In genomic region chr16:63278259-63278697, GRCm38 (mm10) we compare ENCODE assay signal across 13 mouse cellular contexts.
DNase-seq lines count a peak whose midpoint lies in the region; ATAC-seq and TF ChIP-seq lines count a peak whose summit lies in the region.
"Had no signal": no experiment of that assay in that cellular context is flagged by ENCODE, and none has a peak within 500 bp of the region (broad histone marks: within the 10 kb centered on the region; RNA-seq: fewer than 3 reads in every experiment).

No protein-coding gene starts in this region.

- WGBS in forebrain, embryonic 15.5 days, result 22% methylated on average over 2 of the region's 2 CpGs
- 43% methylated on average over 2 of the region's 2 CpGs for WGBS in intestine, postnatal 0 days

- H3K4me3 ChIP-seq in forebrain, embryonic 15.5 days, result no peak overlapping the region
- H3K4me3 ChIP-seq in intestine, postnatal 0 days (ENCODE audit: low read depth, low read length), result no peak overlapping the region
- H3K4me3 ChIP-seq: heart, embryonic 15.5 days had no signal

- no peaks in the 10 kb centered on the region for H3K36me3 ChIP-seq in forebrain, embryonic 15.5 days
- H3K36me3 ChIP-seq in intestine, postnatal 0 days (ENCODE audit: control insufficient read depth, insufficient read depth), result no peaks in the 10 kb centered on the region
- H3K36me3 ChIP-seq: G1E; heart, embryonic 15.5 days had no signal

- H3K4me2 ChIP-seq in forebrain, embryonic 15.5 days (replicated peaks), result no peak overlapping the region
- H3K4me2 ChIP-seq in intestine, postnatal 0 days (replicated peaks; ENCODE audit: low read depth), result no peak overlapping the region
- H3K4me2 ChIP-seq: heart, embryonic 15.5 days had no signal

- ATAC-seq in forebrain, embryonic 15.5 days (replicated peaks), result peak; percentile 78
- peak; percentile 19; the same call in 1 of the 2 replicates for ATAC-seq in intestine, postnatal 0 days
- ATAC-seq: liver, postnatal 0 days had no signal

- no peak overlapping the region for H3K9ac ChIP-seq in forebrain, embryonic 15.5 days (replicated peaks)
- H3K9ac ChIP-seq in intestine, postnatal 0 days (ENCODE audit: low read depth, low read length), result no peak overlapping the region
- H3K9ac ChIP-seq: heart, embryonic 15.5 days; liver, postnatal 0 days had no signal

- H3K4me1 ChIP-seq in forebrain, embryonic 15.5 days, result peaks cover 5% of the 10 kb centered on the region
- no peaks in the 10 kb centered on the region for H3K4me1 ChIP-seq in intestine, postnatal 0 days (replicated peaks; ENCODE audit: control insufficient read depth, insufficient read depth, low read length)
- H3K4me1 ChIP-seq: heart, embryonic 15.5 days had no signal

- H3K27ac ChIP-seq in forebrain, embryonic 15.5 days (replicated peaks), result no peak overlapping the region
- H3K27ac ChIP-seq in intestine, postnatal 0 days (ENCODE audit: low read depth, low read length), result no peak overlapping the region
- H3K27ac ChIP-seq: heart, embryonic 15.5 days had no signal

- no peaks in the 10 kb centered on the region for H3K9me3 ChIP-seq in forebrain, embryonic 15.5 days
- H3K9me3 ChIP-seq in intestine, postnatal 0 days (ENCODE audit: control insufficient read depth), result no peaks in the 10 kb centered on the region
- H3K9me3 ChIP-seq: heart, embryonic 15.5 days had no signal

- peak; percentile 11 for DNase-seq in cerebellum, adult 9-10 months
- DNase-seq in cerebellum, adult 8-10 months, result no peak
- DNase-seq in Muller cell, postnatal 12 days (ENCODE audit: inconsistent ontology term), result peak; percentile 20
- DNase-seq in spleen, postnatal 10 days (ENCODE audit: low spot score in 2 of 2), result no peak
- DNase-seq in spleen, postnatal 4 days (ENCODE audit: low spot score in 2 of 2), result no peak
- no peak for DNase-seq in gastrocnemius, postnatal 4 days (ENCODE audit: low spot score in 2 of 2)
- DNase-seq: kidney, postnatal 10 days; liver, postnatal 0 days; thymus, adult 18-20 months had no signal

- no peaks in the 10 kb centered on the region for H3K27me3 ChIP-seq in forebrain, embryonic 15.5 days
- no peaks in the 10 kb centered on the region for H3K27me3 ChIP-seq in intestine, postnatal 0 days (replicated peaks; ENCODE audit: control insufficient read depth, insufficient read depth, low read length)
- H3K27me3 ChIP-seq: heart, embryonic 15.5 days had no signal

- TF ChIP-seq CTCF in intestine, postnatal 0 days (IDR thresholded peaks at IDR 0.05; ENCODE audit: low read depth), result no peak

Comparison
In these comparisons a context has a peak if more than half of its experiments do, and no peak if none do; other contexts are left out.
1. DNase-seq: peak in cerebellum, adult 9-10 months (single experiment) and Muller cell, postnatal 12 days (single experiment); none in cerebellum, adult 8-10 months (single experiment), spleen, postnatal 10 days (0 of 2), spleen, postnatal 4 days (0 of 2) and gastrocnemius, postnatal 4 days (0 of 2).